Mouse (Mus musculus) 3134 (cell line): Measurements from ENCODE around the gene Btg1.

Experiments
- DNase-seq: peaks from one replicate; pipeline ENCODE4 v3.0.0-alpha.2; 2011; ENCODE audit warnings: low spot score; ENCODE audit not compliant: insufficient read length; ENCODE audit errors: extremely low read depth

Btg1 gene

GRCm38 (mm10) chr10:96660280-96660985, 43.6 kb downstream of the Btg1 start:
- DNase-seq, result no peak

GRCm38 (mm10) chr10:96662976-96663375, 46.2 kb downstream of the Btg1 start:
- no peak for DNase-seq

- DNase-seq, result no peak
Measured at GRCm38 (mm10) chr10:96663739-96664430, 47.1 kb downstream of the Btg1 start.
